Mouse (Mus musculus) left cerebral cortex, adult 11 months (tissue): ENCODE results near the gene Bmper.
A peak's percentile ranks its signal among the peaks of the same experiment; 100 is the strongest.

Source experiments
- DNase-seq: peaks from one replicate; pipeline ENCODE4 v3.0.0; 2022; ENCODE audit warnings: low spot score

Bmper gene

DNA sequence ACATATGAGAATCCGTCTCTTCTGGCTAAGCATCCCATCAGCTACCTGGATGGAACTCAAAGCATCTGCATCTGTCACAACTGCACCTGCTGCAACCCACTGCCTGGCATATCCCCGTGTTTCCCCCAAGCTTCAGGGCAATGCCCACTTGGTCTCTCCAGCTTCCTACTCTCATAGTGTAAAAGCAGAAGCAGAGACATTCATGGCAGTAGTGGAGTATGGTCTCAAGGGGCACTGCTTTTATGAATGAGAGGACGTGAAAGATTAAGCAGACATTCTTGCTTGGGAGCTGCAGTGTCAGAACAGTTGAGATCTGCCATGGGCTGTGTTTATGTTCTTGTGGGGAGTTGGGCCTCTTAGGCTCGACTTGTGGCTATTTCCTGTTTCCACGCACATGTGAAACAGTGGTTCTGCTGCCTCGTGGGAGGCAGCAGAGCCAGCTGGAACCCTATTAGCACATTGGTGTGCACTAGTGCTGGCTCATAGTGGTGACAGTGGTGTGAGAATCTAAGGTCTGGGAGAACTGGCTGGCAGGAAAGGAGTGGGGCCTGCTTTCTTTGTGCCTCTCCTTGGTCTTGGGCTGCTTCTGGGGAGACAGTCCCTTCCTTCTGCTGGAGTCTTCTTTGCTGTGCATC, 12.6 kb downstream of the Bmper start:
- DNase-seq, result no peak

DNA sequence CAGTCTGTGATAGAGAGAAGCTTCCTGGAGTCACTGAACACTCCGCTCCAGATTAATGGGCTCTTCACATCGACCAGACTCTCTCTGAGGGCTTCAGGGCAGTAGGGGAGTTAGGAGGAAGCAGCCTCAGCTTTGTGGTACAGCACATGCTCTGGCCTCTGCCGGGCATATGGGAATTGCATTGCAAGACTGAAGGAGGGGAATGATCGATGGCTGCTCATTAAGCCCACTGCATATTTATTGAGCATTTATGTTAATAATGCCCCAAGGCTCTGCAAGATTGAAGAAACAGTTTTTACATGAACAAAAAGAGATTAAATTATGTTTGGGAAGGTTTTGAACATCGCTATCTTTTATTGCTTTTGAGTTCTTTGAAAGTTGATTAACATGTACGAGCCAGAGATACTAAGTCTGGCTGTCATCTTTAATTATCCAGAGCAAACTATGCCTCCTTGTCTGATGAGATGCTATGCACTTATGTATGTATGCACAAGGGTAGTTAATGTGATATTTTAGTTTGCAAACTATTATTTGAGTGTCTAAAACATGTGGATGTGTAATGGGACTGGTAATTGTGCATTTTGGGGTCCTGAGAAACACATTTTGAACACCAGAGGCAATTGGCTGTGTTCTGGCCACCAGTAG, 13.9 kb downstream of the Bmper start:
- no peak for DNase-seq

DNA sequence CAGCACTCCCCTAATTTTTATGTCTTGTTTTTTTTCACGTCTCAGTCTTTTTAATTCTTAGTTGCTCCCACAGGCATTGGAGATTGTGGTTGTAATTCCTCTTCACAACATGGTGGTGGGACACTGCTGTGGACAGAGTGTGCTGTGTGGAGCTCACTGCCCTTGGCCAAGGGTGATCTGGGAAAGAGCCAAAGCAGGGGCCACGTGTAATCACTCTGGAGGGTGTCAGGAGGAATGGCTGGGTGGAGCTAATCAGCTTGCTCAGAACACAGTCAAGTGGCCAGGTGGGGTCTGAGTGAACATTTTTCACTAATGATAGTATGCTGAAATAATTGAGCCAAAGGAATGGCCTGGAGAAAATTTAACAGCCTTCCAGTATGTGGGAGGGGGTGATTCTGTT, 16.1 kb downstream of the Bmper start:
- DNase-seq, result no peak

DNA sequence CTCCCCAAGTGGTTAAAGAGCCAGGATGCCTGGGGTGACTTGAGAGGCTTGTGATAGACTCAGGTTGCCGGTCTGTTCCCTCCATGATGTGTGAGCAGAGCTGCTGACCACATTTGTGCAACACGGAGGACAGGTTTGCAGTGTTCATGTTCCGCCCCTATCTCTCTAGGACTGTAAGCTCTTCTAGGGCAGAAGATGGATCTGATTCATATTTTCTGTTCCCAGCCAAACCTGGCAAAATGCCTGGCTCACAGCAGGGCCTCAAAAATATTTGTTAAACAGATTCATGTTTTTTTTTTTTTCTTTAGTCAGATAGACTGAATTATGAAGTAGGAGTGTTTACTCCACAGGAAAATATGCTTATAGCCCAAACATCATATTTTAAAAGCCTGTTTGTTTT, 20.0 kb downstream of the Bmper start:
- no peak for DNase-seq

DNA sequence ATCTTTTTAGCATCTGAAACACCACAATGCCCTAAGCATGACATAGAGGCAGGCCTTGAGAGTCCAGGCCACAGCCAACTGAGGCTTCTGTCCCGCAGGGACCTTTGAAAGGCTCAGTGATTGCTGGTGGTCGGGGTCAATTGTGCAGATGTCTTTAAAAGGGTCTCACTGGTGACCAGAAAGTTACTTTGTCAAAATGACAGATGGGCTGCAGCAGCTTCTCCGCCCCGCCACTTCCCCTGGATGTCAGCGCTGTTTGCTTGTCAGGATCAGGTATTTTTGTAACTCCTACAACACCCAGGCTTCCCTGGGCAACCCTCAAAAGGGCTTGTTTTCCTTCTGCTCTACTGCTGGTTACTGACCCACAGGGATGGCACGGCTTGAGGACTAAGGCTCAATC, 21.0 kb downstream of the Bmper start:
- no peak for DNase-seq

DNA sequence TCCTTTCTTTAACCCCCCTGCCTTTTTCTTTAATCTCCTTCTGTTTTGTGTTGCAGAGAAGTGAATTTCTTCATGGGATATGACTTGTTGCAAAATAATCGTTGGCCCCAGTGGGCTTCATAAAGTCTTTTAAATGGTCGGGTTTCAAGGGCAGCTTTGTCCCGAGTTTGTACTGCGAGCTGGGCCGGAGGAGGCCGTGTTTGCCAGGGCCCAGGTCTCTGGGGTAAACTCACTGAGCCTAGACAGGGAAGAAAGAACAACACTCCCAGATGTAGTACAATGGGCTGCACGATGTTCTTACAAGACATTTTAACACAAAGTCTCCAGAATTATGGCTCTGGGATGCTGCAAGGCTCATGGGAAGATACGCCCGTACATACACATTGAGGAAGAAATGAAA, 23.5 kb downstream of the Bmper start:
- no peak for DNase-seq

DNA sequence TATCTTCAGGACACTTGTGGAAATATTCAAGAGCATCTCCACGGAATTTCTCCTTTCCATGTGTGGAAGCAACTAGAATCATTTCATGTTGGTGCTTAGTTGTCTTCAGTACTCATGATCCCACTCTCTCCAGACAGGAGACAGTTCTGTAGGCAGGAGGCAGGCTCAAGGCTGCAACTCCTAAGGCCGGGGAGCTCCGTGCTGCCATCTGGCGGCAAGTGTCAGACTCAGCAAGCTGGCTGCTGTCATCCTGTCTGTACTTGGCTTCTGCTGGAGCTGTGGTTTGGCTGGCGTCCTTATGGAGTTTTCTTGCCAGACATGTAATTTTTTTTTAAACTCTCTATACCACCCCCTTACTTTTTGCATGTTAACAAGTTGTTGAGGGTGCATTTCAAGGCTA, 27.1 kb downstream of the Bmper start:
- peak; percentile 71 for DNase-seq

DNA sequence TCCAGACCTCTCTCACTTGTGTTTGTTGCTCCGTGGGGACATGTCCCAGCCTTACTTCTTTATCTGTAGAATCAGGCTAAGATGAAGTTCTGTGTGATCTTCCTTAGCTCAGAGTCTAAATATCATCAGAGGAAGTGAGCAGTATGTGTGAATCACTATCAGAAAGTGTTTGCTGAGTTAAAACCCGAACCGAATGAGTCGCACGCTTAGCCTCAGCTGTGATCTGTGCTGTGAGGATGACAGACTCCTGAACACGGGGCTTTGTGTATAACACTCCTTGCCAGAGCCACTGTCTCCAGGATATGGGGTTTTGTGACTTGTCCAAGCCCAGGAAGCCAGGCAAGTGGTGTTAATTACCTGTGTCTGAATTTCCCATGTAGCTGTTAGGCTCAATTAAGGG, 28.1 kb downstream of the Bmper start:
- DNase-seq, result no peak

DNA sequence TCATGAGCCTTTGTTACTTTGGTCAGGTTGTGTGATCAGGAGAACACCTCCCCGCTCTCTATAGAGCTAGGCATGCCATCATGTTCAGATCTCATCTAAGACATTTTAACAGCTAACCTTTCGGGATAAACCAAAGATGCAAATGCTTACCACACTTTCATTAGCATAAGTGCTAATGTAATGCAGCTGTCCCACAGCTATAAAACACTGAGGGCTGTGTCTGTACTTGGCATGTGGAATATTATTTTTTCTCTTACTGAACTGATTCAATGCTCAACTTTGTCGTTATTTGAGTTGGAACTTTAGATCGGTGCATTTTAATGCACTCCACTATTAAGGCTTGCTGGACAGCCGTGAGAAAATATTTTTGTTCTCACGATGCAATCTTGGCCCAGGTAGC, 30.7 kb downstream of the Bmper start:
- no peak for DNase-seq

DNA sequence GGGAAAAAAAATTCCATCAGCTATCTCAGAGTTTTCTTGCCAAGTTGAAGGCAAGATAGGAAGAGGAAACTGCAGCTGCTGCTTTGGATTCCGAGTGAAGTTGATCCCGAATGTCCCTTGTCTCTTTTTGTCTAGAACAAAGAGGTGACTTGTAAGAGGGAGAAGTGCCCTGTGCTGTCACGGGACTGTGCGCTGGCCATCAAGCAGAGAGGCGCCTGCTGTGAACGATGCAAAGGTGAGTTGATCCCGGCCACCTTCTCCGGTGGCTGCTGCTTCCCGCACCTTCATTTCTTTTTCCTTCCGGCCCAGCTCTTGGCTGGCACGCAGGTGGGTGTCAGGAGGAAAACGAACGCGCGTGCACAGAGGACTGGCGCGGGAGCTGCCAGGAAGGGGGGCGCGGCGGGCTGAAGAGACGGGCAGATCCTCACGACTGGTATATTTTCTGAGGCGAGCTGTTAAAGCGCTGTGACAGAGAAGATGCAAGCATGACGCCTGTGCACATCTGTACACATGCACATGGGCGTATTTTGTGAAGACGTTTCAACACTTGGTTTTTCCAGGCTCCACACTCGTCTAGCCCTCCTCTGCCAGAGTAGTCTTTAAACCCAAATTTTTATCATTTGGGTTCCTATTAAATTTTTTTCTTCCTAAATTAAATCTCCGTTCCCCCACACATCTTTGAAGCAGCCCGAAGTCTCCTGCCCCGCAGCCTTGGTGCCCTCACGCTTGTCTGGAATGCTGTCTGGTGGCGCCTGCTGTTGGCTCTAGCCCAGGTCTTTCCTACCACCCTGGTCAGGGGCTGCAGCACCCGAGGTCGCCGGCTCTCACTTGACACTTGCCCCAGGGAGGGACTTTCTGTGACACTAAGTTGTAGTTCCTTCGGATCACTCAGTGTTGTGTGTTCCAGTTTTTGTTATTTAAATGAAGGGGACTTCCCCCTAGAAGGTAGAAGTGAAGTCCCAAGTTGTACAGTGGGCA, 31.6 kb downstream of the Bmper start:
- DNase-seq, result no peak

DNA sequence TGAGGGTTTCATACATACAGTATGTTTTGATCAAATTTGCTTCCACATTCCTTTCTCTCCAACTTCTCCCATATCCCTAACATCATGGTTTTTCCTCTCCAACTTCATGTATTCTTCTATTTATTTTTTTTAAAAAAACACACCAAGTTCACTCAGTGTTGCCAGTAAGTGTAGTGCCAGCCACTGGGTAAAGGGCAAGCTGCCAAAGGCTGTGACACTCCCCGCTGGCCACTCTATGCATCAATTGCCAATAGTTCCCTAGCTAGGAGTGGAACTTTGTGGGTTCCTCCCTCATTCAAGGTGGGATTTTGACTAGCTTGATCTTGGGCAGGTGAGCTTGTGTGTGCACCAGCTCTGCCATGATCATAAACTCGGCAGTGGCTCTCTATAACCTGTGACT, 33.0 kb downstream of the Bmper start:
- DNase-seq, result no peak

DNA sequence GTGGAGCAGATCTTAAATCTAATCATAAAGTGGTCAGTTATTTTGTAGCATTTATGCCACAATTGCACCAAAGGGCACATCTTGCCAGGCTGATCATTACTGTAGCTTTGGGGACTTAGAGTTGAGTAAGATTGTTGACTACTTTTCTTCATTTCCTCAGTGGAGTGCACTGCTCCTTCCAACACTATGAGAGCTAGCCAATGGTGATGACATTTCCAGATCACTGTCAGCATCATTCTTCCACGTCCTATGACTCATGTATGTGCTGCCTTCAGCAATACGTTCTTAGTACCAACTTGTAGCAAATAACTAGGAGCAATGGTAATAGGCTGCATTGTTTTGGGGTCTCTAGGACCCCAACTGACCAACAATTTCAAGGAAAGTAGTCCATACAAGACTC, 33.7 kb downstream of the Bmper start:
- no peak for DNase-seq

DNA sequence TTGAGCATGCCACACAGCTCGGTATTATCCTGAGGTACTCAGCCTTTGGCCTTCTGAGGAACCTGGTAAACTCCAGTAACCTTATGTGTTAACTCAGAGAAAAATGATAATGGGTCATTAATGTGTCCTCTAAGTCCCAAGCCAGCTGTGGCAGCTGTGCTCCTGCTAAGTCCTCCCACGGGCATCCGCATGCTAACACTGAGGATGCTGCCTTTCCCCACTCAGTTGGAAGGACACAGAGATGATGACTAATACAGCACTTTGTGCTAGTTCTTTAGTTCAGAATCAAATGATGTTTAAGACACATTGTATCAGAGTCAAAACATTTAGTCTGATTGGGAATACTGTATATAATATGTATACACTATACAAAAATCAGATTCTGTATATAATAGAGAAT, 39.0 kb downstream of the Bmper start:
- DNase-seq, result no peak

DNA sequence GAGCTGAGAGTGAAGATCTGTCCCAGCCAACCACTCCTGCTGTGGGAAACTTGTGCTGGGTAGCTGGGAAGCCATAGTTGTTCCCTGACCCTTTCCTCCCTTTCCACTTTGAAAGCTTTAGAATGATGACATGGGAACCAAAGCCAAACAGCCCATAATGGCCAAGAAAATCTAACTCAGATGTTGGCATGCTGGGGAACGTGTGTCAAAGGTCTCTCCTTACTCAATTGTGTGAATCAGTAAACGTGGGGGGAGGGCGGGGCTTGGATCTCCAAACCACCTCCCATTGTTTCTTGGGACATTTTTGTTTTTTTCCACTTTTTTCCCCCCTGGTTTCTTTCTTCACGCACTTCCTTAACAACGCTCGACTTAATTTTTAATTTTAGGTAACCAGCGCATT, 40.0 kb downstream of the Bmper start:
- DNase-seq, result no peak

DNA sequence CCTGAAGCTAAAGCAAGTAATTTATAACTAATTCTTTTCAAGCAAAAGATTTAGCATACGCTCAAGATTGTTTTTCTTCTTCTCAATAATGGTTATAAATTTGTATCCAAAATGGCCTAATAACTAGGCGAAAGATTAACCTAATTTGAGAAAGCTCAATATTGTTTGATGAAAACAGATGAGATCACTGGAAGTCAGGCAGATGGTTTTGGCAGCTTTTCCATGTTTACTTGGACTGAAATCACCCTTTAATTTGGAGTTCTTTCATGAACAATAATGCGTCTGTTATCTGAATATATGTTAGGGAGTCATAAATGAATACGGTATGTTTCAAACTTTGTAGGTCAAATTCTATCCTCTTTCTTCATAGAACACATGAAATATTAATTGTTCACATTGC, 41.6 kb downstream of the Bmper start:
- DNase-seq, result no peak

DNA sequence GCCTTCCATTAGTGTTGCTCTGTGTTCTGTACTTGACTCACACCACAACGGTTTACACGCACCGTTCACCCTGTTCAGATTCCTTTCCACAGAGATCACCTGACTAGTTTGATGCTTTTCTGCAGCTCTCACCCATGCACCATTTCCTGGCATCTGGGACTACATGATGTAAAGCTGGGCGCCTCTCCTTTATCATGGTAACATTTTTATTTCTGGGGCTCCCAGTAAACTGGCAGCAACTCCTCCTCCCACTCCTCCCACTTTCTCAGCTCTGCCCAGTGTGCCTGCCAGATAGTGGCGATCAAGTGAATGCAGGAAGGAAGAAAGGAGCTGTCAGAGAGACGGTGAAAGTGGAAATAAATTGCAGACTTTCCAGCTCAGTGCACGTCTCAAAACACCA, 45.7 kb downstream of the Bmper start:
- no peak for DNase-seq

DNA sequence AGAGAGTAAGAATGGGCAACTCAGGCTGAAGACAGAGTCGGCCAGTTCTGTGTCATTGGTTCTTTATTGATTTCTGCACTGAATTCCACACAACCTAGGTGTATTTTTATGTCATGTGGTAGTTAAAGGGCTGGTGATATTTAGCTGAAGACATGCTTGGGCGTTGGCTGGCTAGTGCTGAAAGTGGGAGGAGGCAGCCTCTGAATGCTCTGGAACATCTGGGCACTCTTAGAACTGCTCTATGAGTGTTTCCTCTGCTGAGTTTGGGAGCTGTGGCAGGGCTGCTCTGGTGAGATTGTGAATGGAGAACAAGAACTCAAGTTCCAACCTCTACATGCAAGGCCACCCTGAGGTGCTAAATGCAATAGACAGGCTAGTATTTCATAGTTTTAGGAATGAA, 46.2 kb downstream of the Bmper start:
- DNase-seq, result no peak

DNA sequence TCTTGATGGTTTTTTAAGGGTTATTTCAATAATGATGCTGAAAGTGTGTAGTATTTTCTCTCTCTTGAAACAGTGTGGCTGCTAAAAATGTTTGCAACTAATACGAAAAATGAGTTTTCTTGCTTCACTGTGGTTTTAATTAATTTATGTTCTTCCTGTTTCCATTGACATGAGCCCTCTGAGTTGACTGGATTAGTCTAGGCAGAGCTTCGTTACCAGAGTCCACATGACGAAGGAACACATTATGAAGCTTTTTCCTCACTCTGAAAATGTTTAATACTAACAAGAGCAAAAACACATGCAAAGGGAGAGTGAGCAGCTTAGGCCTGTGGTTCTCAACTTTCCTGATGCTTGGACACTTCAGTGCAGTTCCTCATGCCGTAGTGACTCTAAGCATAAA, 53.4 kb downstream of the Bmper start:
- DNase-seq, result no peak

DNA sequence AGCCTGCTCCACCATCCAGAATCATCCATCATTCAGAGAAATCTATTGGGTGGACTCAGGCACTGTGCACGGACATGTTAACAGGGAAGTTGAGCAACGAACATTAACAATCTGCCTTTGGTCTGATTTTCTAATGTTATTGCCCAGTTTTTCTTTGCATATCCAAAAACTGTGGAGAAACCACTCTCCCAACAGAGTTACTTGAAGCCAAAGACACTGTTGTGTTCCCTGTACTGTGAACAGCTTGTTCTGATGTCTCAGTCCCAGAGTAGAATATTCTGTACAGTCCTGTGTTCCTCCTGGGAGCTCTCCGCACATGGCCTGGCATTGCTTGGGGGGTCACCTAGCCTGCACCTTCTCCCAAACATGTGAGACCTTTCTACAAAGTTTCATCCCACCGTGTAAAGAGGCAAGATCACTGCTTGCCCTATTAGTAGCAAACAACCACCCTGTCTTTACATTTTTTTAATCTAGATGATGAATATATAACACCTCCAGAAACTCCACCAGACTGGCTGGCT, 62.1 kb downstream of the Bmper start:
- no peak for DNase-seq

DNA sequence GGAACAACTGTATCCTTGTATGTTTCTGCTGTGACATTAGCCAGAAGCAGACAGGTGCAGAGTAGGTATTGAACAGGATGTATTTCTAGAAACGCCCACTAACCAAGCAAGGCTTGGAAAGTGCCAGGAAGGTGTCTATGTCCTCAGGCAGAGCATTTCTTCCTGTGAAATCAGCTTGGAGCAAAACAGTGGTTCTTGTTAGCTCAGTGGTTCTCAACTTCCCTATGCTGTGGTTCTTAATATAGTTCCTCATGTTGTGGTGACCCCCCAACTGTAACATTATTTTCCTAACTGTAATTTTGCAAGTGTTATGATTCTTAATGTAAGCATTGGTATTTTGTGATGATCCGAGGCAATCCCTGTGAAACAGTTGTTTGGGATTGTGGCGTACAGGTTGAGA, 70.7 kb downstream of the Bmper start:
- DNase-seq, result no peak

DNA sequence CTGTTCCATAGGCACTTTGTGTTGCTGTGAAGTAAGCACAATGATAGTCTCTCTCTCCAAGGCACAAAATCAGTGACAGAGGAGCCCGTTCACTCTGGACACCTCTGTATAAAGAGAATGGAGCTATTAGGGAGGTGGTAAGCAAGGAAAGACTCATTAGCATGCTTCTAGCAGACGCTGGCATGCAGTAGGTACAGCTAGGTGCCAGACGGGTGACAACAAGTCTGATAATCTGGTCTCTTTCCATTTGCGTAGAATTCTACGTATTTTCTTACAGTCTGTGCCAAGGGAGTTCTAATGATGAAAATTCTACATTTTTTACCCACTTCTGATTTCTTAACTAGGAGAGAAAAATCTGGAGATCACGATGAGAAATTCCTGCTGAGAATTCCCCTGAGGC, 72.7 kb downstream of the Bmper start:
- DNase-seq, result no peak

DNA sequence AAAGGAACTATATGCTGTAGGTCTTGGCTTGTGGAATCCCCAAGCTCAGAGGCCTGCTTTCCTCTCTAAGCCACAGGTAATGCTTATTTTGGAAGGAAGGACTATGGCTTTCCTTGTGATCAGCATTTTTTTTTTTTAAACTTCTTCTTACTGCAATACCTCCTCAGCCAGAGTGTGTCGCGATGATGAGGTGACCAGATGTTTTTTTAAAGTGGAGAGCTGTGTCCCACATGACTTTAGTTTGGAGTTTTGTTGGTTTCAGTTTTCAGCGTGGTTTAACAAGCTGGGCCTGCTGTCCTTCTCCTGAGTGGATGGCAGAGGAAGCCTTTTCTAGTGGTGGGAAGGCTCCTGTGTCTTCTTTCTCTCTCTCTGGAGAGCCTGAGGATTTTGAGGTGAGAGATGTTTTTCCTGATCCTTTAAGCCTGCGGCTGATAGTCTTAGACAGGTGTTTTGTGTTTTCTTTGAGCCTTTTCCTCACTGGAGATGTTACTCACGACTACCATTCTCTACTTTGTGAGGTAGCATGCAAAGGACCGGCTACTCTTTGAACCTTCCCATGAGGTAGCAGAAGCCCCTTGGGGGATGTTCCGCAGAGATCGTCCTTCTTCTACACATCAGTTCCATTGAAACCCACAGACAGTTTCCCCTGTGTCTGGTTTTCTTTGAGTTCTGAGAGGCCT, 74.8 kb downstream of the Bmper start:
- no peak for DNase-seq
